Mouse (Mus musculus) CD4-positive helper T cell, adult 2 months (primary cell): ENCODE measurements around the gene Gm4450.
A peak's percentile ranks its signal among the peaks of the same experiment; 100 is the strongest.
"Not testable (repeated sequence)": the region's sequence is repeated elsewhere in the genome, so short reads cannot be mapped to it uniquely, and the experiment has no call there.

Source experiments
- DNase-seq: peaks from one replicate; pipeline ENCODE4 v3.0.0-alpha.2; 2012; ENCODE audit warnings: low read depth, missing footprints, low spot score

The Gm4450 gene

DNA sequence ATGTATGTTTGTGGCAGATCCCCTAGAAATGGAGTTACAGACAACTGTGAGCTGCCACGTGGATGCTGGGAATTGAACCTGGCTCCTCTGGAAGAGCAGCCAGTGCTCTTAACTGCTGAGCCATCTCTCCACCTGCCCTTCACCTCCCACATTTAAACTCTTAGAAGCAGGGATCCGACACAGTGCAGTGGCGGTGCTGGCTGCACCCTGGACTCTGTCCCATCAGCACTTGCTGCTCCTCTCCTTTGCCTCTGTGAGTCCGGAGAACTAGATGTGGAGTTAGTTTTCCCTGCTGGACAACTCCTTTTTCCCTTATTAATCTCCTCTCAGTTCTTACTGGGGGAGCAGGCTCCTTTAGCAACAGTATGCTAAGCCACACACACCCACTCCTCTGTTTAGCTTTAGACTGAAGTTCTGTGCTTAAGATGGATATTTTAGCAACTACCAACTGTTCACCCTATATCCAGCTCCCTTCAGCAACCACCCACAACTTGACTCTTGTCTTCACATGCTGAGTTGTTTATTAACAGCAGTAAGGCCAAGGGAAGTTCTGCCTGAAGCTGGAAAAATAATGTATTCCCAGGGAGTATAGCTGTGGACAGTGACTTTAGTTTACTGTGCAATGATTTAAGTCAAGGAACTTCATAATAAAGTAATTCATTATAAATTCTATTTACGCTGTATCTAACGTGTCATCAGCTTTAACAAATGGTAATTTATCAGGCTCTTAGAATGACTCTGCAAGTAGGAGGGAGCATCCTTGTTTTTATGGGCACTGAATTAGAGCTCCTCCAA lies 37.7 kb downstream of the Gm4450 start:
- DNase-seq, result no peak

DNA sequence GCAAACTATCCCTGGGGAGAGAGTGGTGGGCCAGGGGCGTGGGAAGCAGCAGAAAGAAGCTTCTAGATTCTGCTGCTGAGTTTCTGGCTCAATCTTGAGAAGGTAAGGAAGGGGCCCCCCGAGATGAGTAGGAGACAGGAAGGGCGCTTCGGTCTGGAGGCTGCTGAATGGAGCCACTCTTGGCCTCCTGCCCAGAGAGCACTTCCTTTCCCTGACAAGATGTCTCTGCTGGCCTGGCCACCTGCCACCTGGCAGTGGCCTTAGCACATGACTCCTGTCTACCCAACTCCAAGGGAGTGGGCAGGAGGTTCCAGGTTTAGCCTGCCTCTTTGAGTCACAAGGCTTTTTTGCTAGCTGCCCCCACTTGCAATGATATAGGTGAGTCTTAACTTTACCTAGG lies 39.6 kb downstream of the Gm4450 start:
- DNase-seq, result no peak

DNA sequence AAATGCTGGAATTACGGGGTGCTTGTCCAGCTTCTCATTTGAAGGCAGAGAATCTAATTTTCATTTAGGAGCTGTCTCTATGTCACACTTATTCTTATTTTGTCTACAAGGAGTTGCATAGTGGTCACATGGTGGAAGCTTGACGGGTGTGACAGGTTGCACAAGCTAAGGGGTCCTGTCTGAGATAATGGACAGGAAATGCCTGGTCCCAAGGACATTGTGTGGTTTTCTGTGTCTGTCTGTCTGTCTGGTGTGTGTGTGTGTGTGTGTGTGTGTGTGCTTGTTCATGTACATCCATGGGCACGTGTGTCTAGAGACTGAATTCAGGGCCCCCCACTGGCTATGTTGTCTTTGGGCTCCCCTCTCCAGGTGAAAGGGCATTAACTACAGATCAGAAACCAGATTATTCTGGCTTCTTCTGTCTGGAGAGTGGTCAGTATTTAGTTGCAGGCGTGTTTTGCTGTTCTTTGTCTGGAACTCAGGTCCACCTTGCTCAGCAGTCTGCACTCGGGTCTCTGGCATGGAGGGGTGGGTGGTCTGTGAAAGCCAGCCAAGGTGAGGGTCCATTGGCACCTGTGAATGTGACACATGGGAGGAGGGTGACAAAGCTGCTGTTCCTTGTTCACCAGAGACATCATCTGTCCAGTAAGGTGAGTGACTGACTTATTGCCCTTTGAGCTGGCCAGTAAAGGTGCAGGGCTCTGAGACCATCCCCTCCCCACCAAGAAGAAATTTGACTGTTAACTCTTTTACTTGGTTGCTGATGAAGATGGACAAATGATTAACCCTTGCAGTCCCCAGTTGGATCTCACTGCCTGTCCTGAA lies 40.3 kb downstream of the Gm4450 start:
- no peak for DNase-seq

DNA sequence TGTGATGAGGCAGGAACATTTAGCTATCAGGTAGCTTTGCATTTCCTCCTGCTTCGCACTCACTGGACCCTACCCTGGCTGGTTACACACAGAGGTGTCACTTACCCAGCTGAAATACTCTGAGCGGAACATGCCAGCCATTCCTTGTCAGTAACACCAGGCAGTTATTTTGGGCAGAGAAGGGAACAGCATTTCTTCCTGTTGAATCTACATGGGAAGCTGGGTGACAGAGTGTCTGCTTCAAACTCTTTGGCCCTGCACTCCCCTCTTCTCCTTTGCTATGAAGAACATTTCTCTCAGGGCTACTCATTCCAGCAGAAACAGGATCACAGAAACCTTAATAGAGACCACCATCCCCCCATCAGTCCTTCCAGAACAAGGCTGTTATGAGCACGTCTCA lies 42.6 kb downstream of the Gm4450 start:
- no peak for DNase-seq

DNA sequence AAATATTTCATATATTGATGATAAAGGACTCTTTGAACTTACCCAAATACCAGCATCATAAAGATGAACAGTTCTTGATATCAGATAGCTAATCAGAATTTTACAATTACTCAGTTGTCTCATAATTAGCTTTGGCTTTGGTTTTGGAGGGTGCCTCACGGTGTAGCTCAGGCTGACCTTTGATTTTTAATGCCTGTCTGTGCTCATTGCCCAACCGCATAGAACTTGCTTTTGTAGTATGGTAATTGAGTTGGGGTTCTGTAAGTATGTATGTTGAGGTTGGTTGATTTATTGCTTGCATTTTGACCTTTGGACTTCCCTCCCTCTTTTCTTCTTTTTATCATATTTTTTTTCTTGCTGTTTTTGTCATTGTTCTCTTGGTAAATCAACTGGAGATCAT lies 43.2 kb downstream of the Gm4450 start:
- DNase-seq, result no peak

DNA sequence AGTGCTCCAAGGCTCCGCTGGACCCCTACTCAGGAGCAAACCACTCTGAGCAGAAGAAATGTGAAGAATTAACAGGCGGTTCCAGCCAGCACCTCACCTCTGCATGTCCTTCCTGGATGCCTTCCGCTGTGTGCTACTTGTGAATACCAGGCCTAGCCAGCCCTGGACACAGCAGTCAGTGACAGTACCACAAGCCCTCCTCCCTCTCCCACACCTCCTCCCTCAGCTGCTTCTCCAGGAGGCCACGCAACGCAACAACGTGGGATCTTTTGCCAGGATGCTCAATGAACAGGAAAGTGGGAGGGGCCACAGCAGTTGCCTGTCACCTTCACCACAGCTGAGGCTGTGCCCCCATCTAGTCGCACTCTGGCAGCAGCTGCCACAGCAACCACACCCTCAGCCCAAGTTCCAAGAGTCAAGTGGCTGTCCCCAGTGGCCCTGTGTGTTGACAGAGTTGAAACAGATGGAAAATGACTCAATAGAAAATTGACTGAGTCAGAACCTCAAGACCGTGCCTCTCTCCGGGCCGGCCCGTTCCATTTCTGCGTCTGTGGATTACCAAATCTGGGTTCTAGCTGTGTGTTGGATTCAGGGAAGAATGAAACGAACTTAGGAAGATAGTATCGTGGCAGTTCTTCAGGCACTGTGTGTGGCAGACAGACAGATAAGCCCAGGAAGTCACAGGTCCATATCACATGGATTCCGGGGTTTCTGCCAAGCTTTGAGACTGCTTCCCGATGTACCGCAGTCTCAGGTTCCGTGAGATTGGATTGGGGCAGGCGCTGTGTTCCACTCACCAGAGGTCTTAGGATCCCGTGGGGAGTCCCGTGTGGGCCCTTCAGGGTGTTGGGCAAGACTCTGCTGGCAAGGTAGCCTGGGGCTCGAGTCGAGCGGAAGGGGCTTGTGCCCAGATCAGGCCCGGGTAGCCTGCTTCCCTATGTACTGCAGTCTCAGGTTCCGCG lies 46.0 kb downstream of the Gm4450 start:
- not testable (repeated sequence) for DNase-seq

DNA sequence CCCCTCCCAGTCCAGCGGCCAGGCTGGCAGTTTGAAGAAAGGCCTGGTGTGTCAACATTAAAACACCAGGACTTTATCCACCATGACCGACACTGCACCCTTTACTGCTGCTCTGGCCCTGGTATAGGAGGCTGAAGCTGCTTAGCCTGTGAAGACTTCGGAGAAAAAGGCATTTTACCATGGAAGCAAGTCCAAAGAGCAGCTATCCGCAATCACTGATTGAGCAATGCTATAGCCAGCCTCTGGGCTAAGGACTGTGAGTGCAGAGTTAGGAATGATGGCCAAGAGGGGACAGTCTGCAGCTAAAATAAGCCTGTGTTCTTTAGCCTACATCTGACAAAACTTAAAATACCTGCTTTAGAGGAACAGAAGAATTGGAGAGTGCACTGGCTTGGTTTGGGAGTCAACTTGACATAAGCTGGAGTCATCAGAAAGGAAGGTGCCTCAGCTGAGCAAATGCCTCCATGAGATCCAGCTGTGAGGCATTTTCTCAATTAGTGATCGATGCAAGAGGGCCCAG lies 49.6 kb downstream of the Gm4450 start:
- not testable (repeated sequence) for DNase-seq

DNA sequence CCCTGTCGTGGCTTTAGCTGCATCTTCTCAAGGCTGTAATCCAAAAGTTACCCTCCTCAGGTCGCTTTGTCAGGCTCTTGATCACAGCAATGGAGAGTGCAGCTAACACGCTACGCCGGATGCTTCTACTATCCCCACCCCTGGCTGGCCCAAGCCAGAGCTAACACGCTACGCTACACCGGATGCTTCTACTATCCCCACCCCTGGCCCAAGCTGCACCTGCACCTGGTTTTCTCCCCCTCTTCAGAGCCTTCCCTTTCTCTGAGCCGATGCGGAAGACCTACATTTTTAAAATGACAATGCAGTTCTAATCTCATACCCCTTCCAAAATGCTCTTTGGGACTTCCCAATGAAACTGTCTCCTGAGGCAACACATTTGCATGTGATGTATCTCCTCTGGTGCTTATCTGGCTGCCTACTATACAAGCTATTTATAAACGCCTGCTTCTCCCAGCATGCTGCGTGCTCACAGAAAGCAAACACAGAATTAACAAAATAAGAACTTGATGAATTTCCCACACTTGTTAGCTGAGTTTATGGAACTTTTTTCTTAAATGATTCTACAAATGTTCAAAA lies 50.3 kb downstream of the Gm4450 start:
- DNase-seq, result peak; percentile 46

DNA sequence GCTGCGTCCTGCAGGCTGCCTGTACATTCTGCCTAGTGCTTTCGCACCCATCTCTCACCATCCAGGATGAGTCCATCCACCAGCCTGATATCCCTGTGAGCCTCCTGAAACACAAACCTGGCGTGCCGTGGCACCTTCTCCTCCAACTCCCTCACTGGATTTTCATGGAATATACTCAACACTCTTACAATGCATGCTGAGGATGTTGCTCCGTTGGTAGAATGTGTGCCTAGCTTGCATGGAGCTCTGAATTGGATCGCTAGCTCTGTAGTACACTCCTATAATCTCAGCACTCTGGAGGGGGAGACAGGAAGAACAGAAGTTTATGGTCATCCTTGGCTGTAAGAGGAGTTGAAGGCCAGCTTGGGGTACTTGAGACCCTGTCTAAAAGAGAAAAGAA lies 51.0 kb downstream of the Gm4450 start:
- DNase-seq, result not testable (repeated sequence)

DNA sequence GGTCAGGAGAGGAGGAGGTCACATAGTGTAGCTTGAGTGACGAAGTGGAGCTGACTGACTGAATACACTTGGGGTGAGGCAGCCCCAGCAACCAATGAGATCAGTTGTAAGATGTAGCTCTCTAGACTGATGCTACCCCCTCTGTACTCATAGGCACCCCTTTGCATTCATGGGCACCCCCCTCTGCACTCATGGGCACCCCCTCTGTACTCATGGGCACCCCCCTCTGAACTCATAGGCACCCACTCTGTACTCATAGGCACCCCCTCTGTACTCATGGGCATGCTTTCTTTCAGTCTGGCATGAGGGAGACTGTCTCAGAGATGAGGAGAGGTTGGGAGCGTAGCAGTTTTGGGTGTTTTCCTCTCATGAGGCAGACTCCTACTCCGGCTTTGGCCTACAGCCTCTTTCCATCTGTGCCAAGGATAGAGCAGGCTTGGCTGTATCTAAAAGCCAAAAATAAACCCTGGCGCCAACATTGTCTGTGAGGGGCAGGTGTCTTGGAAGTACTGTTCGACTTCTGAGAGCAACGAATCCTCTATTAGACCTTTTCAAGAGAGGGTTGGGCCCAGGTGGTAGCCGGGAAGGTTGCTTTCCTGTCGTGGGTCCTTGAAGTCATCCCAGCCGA lies 52.5 kb downstream of the Gm4450 start:
- not testable (repeated sequence) for DNase-seq
